Mouse (Mus musculus): ENCODE data around the gene Dgki. TPM values are rescaled to one million over a fixed set of nuclear protein-coding genes. Genes with fewer than 3 reads are reported as not detected.

Gene Dgki
- polyA plus RNA-seq, 2 experiments: 0.02 TPM; not detected in 1

DNA sequence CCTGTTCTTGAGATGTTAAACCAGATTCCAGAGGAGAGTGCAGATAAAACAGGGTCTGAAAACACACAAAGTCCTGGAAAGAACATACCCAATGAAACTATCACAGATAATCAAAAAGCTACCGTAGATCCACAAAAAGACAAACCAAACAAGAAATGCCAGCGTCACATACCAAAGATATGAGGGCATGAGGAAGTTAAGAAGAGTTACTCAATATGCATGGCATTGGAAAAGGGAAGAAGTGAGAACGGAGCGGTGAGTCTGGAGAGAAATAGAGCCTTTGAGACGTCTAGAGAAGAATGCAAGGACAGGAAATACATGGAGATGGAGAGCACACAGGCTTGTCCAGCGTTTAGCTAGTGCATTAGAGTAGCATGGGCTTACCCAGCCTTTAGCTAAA, 401.6 kb downstream of the Dgki start:
- H3K27ac ChIP-seq: no peak overlapping the region
- H3K36me3 ChIP-seq (replicated peaks; ENCODE audit: control insufficient read depth, insufficient read depth, low read depth): no peaks in the 10 kb centered on the region
- H3K4me2 ChIP-seq (ENCODE audit: low read depth): no peak overlapping the region
- H3K4me1 ChIP-seq (replicated peaks; ENCODE audit: control insufficient read depth in 2 of 2, insufficient read depth in 2 of 2, low read length in 1 of 2): no peaks in the 10 kb centered on the region
- H3K4me3 ChIP-seq (ENCODE audit: insufficient read depth in 1 of 2, low read depth in 2 of 2, low read length in 2 of 2): no peak overlapping the region
- H3K9ac ChIP-seq (replicated peaks): no peak overlapping the region
- no peaks in the 10 kb centered on the region for H3K9me3 ChIP-seq (ENCODE audit: control insufficient read depth, low read length)
- no peaks in the 10 kb centered on the region for H3K27me3 ChIP-seq (ENCODE audit: control insufficient read depth, insufficient read depth, low read length)
- no peak for DNase-seq (ENCODE audit: low read depth in 3 of 3, low spot score in 3 of 3)
- ATAC-seq (ENCODE audit: insufficient read depth): no peak
- WGBS (ENCODE audit: insufficient replicate concordance): 18% methylated on average over 6 of the region's 6 CpGs
- TF ChIP-seq CTCF (IDR thresholded peaks at IDR 0.05; ENCODE audit: low read depth) (no peak), EP300 (IDR thresholded peaks at IDR 0.05; ENCODE audit: low read depth) (no peak)

DNA sequence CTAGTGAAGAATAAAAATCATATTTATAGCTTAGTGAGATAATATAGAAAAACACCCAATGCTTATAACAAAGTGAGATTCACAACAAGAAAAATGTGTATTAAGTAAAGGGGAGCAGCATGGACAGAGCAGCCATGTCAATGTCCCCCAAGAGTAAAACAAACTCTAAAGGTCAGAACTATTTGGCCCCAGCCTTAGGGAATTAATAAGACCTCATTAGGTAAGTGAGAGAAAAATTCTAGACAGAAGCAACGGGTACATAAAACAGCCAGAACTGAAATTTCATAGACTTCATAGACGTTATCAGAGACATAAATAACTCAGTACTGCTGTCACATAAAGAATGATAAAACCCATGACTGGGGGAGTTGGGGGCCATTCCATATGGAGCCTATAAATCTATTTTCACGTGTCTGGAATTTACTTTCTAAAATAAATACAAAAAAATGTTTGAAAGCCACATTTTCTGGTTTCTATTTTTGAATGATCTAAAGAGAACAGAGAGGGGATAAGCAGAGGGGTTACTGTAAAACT, 402.3 kb downstream of the Dgki start:
- Histone ChIP-seq H3K27ac (no peak overlapping the region), H3K27me3 (ENCODE audit: control insufficient read depth, insufficient read depth, low read length) (no peaks in the 10 kb centered on the region), H3K9me3 (ENCODE audit: control insufficient read depth, low read length) (no peaks in the 10 kb centered on the region), H3K4me2 (ENCODE audit: low read depth) (no peak overlapping the region), H3K36me3 (replicated peaks; ENCODE audit: control insufficient read depth, insufficient read depth, low read depth) (no peaks in the 10 kb centered on the region), H3K9ac (replicated peaks) (no peak overlapping the region), H3K4me1 (replicated peaks; ENCODE audit: control insufficient read depth in 2 of 2, insufficient read depth in 2 of 2, low read length in 1 of 2) (no peaks in the 10 kb centered on the region), H3K4me3 (ENCODE audit: insufficient read depth in 1 of 2, low read depth in 2 of 2, low read length in 2 of 2) (no peak overlapping the region)
- no peak for TF ChIP-seq CTCF (IDR thresholded peaks at IDR 0.05; ENCODE audit: low read depth)
- no peak for TF ChIP-seq EP300 (IDR thresholded peaks at IDR 0.05; ENCODE audit: low read depth)
- ATAC-seq (ENCODE audit: insufficient read depth) (no peak), DNase-seq (ENCODE audit: low read depth in 3 of 3, low spot score in 3 of 3) (no peak)
- 38% methylated on average over 3 of the region's 3 CpGs for WGBS (ENCODE audit: insufficient replicate concordance)

DNA sequence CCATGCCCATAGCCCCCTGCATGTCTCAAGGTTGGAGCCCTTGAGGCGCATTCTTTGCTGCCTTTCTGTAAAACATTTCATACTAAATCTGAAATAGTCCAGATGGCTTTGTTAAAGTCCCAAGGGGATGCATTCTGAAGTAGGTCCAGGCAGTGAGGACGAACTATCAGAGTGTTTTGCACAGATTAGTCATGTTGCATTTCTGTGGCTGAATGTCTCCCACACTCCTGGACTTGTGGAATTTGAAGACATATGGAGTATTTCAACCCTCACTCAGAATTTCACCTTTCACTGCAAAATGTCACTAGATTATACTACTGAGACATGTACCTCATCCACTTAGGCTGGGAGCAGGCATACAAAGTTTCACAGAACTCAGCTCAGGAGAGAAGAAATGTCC, 403.3 kb downstream of the Dgki start:
- TF ChIP-seq EP300 (IDR thresholded peaks at IDR 0.05; ENCODE audit: low read depth) (no peak), CTCF (IDR thresholded peaks at IDR 0.05; ENCODE audit: low read depth) (no peak)
- Histone ChIP-seq H3K27ac (no peak overlapping the region), H3K4me3 (ENCODE audit: insufficient read depth in 1 of 2, low read depth in 2 of 2, low read length in 2 of 2) (no peak overlapping the region), H3K9ac (replicated peaks) (no peak overlapping the region), H3K36me3 (replicated peaks; ENCODE audit: control insufficient read depth, insufficient read depth, low read depth) (no peaks in the 10 kb centered on the region), H3K4me1 (replicated peaks; ENCODE audit: control insufficient read depth in 2 of 2, insufficient read depth in 2 of 2, low read length in 1 of 2) (no peaks in the 10 kb centered on the region), H3K4me2 (ENCODE audit: low read depth) (no peak overlapping the region), H3K9me3 (ENCODE audit: control insufficient read depth, low read length) (no peaks in the 10 kb centered on the region), H3K27me3 (ENCODE audit: control insufficient read depth, insufficient read depth, low read length) (no peaks in the 10 kb centered on the region)
- 44% methylated on average over 2 of the region's 2 CpGs for WGBS (ENCODE audit: insufficient replicate concordance)
- no peak for ATAC-seq (ENCODE audit: insufficient read depth)
- DNase-seq (ENCODE audit: low read depth in 3 of 3, low spot score in 3 of 3): no peak

DNA sequence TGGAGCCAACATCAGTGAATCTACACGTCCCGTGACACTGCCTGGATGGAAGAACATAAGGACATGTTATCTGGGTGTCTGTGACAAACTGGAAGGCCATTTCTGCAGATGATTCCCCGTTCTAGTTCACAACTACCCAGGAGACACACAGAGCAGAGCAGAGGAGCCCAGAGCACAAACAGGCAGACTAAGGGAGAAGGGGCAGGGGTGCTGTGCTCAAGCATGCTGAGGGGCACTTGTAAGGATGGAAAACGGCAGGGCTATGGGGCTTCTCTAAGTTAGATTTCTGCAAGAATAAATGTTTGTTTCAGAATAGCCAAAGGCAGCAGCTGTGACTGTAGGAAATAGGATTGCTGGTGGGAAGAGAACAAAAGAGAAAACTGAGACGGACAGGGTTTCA, 408.2 kb downstream of the Dgki start:
- H3K4me3 ChIP-seq (ENCODE audit: insufficient read depth in 1 of 2, low read depth in 2 of 2, low read length in 2 of 2): no peak overlapping the region
- H3K27me3 ChIP-seq (ENCODE audit: control insufficient read depth, insufficient read depth, low read length): no peaks in the 10 kb centered on the region
- DNase-seq (ENCODE audit: low read depth in 3 of 3, low spot score in 3 of 3) (no peak), ATAC-seq (ENCODE audit: insufficient read depth) (no peak)
- 58% methylated on average over 5 of the region's 5 CpGs for whole genome bisulfite sequencing (ENCODE audit: insufficient replicate concordance)
- H3K9ac ChIP-seq (replicated peaks): no peak overlapping the region
- TF ChIP-seq CTCF (IDR thresholded peaks at IDR 0.05; ENCODE audit: low read depth) (no peak), EP300 (IDR thresholded peaks at IDR 0.05; ENCODE audit: low read depth) (no peak)
- H3K4me2 ChIP-seq (ENCODE audit: low read depth): no peak overlapping the region
- no peaks in the 10 kb centered on the region for H3K9me3 ChIP-seq (ENCODE audit: control insufficient read depth, low read length)
- H3K4me1 ChIP-seq (replicated peaks; ENCODE audit: control insufficient read depth in 2 of 2, insufficient read depth in 2 of 2, low read length in 1 of 2): no peaks in the 10 kb centered on the region
- H3K27ac ChIP-seq: no peak overlapping the region
- H3K36me3 ChIP-seq (replicated peaks; ENCODE audit: control insufficient read depth, insufficient read depth, low read depth): no peaks in the 10 kb centered on the region

DNA sequence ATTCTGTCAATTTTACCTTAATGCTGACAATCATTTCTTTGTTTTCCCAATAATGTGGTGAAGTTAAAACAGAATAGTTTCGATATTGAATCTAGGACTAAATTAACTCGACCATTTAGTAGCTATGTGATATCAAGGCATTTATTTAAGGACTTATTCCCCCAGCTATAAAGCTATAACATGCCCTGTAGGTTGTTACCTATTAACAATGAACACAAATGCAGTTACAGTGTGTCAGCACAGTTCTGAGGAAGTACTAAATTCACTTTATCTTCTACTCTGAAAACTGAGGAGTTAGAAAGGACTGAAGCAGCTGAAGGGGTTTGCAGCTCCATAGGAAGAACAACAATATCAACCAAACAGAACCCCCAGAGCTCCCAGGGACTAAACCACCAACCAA, 409.2 kb downstream of the Dgki start:
- Histone ChIP-seq H3K4me2 (ENCODE audit: low read depth) (no peak overlapping the region), H3K9ac (replicated peaks) (no peak overlapping the region), H3K36me3 (replicated peaks; ENCODE audit: control insufficient read depth, insufficient read depth, low read depth) (no peaks in the 10 kb centered on the region), H3K27me3 (ENCODE audit: control insufficient read depth, insufficient read depth, low read length) (no peaks in the 10 kb centered on the region), H3K4me1 (replicated peaks; ENCODE audit: control insufficient read depth in 2 of 2, insufficient read depth in 2 of 2, low read length in 1 of 2) (no peaks in the 10 kb centered on the region), H3K4me3 (ENCODE audit: insufficient read depth in 1 of 2, low read depth in 2 of 2, low read length in 2 of 2) (no peak overlapping the region), H3K9me3 (ENCODE audit: control insufficient read depth, low read length) (no peaks in the 10 kb centered on the region), H3K27ac (no peak overlapping the region)
- no peak for ATAC-seq (ENCODE audit: insufficient read depth)
- WGBS (ENCODE audit: insufficient replicate concordance): 32% methylated on average over 2 of the region's 2 CpGs
- no peak for DNase-seq (ENCODE audit: low read depth in 3 of 3, low spot score in 3 of 3)
- TF ChIP-seq CTCF (IDR thresholded peaks at IDR 0.05; ENCODE audit: low read depth) (no peak), EP300 (IDR thresholded peaks at IDR 0.05; ENCODE audit: low read depth) (no peak)

All from liver, embryonic 14.5 days (tissue).